Mouse (Mus musculus): ENCODE data around the gene Abhd4. TPM values are rescaled to one million over a fixed set of nuclear protein-coding genes. Genes with fewer than 3 reads are reported as not detected.

Gene Abhd4
- total RNA-seq, 2 experiments from 2014 or later = 463 to 735 TPM

- DNase-seq (ENCODE audit: low spot score in 2 of 2) = no peak
Observed at GRCm38 (mm10) chr14:54235825-54236540, 18.0 kb upstream of the Abhd4 start.

- no peak for DNase-seq (ENCODE audit: low spot score in 2 of 2)
Observed at GRCm38 (mm10) chr14:54236881-54237280, 17.1 kb upstream of the Abhd4 start.

- DNase-seq (ENCODE audit: low spot score in 2 of 2) = peak; percentile 86 to 88
Observed at GRCm38 (mm10) chr14:54239002-54239736, 14.8 kb upstream of the Abhd4 start.

DNA sequence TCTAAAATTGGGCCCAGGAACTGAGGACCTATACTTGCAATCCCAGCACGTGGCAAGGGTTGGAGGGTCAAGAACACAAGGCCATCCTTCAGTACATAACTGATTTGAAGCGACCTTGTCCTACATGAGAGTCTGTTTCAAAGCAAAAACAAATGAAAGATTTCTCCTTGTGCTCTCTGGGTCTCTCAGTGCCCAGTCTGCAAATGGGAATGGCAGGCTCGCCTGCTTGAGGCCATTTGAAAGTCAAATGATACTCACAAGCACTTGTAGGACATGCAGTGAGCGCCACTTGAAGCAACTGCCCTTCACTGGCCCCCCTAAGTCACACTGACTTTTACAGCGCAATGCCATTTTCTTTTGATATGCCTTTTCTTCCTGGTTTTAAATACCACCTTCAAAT is 13.4 kb upstream of the Abhd4 start:
- no peak for DNase-seq (ENCODE audit: low spot score in 2 of 2)

GRCm38 (mm10) chr14:54244183-54244582 is 9.8 kb upstream of the Abhd4 start:
- no peak for DNase-seq (ENCODE audit: low spot score in 2 of 2)

DNA sequence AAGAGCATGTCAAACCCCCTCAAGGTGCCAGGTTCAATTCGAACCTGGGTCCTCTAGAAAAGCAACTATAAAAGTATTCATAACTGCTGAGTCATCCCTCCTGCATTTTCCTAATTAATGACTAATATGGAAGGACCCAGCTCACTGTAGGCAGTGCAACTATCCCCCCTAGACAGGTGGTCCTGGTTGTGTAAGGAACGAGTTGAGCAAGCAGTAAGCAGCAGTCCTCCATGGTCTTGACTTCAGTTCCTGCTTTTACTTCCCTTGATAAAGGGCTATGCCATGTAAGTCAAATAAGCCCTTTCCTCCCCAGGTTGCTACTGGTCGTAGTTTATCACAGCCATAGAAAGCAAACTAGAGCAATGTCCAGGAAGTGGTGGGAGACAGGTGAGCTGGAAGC is 7.8 kb upstream of the Abhd4 start:
- DNase-seq (ENCODE audit: low spot score in 2 of 2) = no peak

DNA sequence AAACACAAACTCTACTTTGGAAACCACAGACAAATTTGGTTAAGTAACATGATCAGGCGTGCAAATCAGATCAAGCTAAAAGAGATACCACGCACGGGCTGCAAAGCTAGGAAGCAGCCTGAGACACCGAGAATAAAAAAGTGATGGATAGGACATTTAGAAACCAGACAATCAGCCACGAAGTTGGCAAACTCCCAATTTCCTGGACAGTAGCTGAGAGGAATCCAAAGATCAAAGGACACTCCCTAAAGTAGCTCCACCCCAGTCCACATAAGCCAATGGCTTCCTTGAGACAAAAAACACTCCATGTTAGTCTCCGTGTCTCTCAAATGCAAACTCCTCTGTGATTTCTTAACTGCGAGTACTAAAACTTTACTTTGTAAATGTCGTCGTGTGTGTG is 4.7 kb upstream of the Abhd4 start:
- no peak for DNase-seq (ENCODE audit: low spot score in 2 of 2)

DNA sequence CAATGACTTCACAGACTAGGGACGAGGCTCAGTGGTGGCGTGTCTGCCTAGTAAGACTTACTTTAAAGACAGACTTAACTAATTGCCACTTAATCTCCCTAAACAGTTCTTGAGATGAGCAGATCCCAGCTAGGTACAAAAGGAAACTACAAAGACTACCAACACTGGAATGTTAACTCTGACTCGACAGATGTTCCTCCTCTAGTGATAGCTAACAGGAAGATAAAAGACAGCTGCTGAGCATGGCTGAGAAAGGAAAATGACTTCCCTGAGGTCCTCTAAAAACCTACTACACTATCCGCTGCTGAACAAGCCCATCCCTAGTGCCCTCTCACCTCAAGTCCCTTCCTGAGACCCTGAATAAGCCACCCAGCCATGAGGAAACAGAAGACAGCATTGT is 3.9 kb upstream of the Abhd4 start:
- DNase-seq (ENCODE audit: low spot score in 2 of 2) = no peak

- peak in 1 of 2 experiments; percentile 0 for DNase-seq (ENCODE audit: low spot score in 2 of 2)
Observed at GRCm38 (mm10) chr14:54254670-54255202, 748 bp downstream of the Abhd4 start.

DNA sequence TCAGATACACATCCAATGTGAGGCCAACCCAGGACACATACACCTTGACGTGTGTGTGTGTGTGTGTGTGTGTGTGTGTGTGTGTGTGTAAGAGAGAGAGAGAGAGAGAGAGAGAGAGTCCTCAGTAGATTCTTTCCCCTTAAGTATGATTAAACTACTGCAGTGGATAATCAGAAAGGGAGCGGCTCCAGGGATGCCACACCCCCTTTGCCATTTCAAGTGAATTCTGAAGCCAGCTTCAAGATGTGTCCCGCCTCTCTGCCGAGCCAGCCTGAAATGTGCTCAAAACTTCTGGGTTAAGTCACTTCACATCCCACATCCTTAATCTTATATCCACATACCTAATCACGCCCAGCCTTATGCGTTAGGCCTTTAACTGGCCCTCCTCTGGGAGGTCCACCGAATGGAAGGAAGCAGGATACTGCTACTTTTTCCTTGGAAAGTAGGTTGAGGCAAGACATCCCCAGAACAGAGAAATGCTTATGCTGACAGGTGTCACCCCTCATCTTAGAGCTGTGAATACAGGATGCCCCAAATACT is 4.2 kb downstream of the Abhd4 start:
- peak in 1 of 2 experiments; percentile 12 for DNase-seq (ENCODE audit: low spot score in 2 of 2)

DNA sequence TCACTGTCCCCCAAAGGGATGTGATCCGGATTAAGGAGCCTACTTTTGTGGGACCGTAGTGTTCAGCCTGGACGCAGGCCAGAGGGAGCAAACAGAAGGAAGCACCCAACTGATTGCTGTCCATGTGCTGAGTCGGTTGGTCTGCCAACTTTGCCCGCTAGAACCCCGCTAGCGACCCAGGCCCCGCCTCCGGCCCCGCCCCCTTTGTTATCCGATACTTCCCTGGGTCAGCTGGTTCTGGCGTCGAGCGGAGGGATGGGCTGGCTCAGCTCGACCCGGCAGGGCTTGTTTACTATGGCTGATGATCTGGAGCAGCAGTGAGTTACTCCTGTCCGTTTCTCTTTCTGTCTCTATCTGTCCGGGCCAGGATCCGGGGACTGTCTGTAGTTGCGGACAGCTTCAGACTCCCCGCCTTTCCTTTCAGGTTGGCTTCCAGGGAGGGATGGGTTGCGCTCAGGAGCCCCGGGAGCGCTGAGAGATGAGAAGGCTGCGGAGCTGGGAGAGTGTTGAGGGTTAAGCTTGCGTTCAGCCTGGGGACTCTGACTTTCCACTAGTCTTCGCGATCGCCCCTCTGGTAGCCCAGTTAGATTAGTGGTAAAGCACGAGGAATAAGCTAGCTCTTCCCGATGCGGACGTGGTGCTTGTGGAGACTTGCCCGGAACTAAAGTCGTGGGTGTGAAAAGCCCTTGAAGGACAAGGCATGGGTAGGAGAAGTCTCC is 5.2 kb downstream of the Abhd4 start:
- peak; percentile 97 to 98 for DNase-seq (ENCODE audit: low spot score in 2 of 2)

DNA sequence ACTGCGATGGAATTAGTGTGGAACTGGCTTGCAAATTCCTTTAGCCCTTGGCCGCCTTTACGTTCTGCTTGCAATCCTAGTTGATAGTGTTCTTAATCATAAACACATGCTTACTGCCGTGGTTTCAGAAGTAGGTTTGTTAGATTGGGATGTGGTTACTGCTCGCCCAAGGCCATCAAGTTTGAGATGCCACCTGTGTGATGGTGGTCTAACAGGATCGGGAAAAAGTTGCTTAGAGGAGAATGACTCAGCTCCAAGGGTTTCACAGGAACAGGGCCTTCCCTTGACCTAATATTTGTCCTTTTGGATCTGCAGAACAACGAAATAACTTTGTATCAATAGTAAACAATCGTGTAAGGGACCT is 5.7 kb downstream of the Abhd4 start:
- DNase-seq (ENCODE audit: low spot score in 2 of 2) = no peak

GRCm38 (mm10) chr14:54260196-54260595 is 6.2 kb downstream of the Abhd4 start:
- DNase-seq (ENCODE audit: low spot score in 2 of 2) = no peak

GRCm38 (mm10) chr14:54261386-54261785 is 7.4 kb downstream of the Abhd4 start:
- peak in 1 of 2 experiments; percentile 19 for DNase-seq (ENCODE audit: low spot score in 2 of 2)

- DNase-seq (ENCODE audit: low spot score in 2 of 2) = no peak
Observed at GRCm38 (mm10) chr14:54262622-54263021, 8.6 kb downstream of the Abhd4 start.

- no peak for DNase-seq (ENCODE audit: low spot score in 2 of 2)
Observed at GRCm38 (mm10) chr14:54263099-54263498, 9.1 kb downstream of the Abhd4 start.

- DNase-seq (ENCODE audit: low spot score in 2 of 2) = no peak
Observed at GRCm38 (mm10) chr14:54264231-54264630, 10.2 kb downstream of the Abhd4 start.

GRCm38 (mm10) chr14:54265093-54265492 is 11.1 kb downstream of the Abhd4 start:
- no peak for DNase-seq (ENCODE audit: low spot score in 2 of 2)

DNA sequence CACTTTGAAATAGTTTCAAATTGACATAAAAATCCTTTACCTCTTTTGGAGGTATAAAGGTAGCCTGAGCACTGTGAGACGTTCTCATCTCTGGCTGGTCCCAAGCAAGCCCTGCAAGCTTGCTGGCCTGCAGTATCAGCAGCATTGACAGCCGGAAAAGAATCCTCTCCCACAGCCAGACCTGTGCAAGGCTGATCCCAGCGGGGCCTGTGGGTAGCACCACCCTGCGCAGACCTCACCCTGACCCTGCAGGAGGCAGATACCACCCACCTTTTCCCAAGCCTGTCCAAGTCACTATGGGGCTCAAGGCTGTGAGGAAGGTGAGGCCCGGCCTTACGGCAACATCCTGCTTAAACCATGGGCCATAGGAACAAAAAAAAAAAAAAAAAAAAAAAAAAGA is 12.0 kb downstream of the Abhd4 start:
- no peak for DNase-seq (ENCODE audit: low spot score in 2 of 2)

- DNase-seq (ENCODE audit: low spot score in 2 of 2) = no peak
Observed at GRCm38 (mm10) chr14:54267966-54268365, 14.0 kb downstream of the Abhd4 start.

DNA sequence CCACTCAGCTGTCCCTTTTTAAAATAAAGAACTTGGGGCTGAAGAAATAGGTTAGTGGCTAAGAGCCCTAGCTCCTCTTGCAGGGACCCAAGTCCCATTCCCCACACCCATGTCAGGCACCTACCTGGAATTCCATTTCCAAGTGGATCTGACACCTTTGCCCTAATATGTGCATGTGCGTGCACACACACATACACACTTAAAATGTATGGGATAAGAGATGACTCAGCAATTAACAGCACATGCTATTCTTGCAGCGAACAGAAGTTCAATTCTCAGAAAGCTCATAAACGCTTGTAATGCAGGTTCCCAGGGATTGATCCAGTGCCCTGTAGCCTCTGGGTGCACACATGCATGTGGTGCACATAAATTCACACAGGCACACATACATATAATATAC is 15.6 kb downstream of the Abhd4 start:
- DNase-seq (ENCODE audit: low spot score in 2 of 2) = no peak

GRCm38 (mm10) chr14:54270413-54270812 is 16.4 kb downstream of the Abhd4 start:
- no peak for DNase-seq (ENCODE audit: low spot score in 2 of 2)

Measured in adrenal gland, adult 18-20 months (tissue).